Mouse (Mus musculus) brain, embryonic 14.5 days (tissue): ENCODE results near the gene Adgrd1.

Experiments used
- CTCF ChIP-seq: fragments of 200-500 bp; IDR thresholded peaks from 2 replicates; pipeline ENCODE4 v1.5.1; 2012; ENCODE audit warnings: inconsistent platforms, mild to moderate bottlenecking, moderate library complexity, borderline replicate concordance; ENCODE audit not compliant: insufficient read depth, insufficient read length; ENCODE audit errors: extremely low read depth
- POLR2A ChIP-seq: fragments of 200-500 bp; IDR thresholded peaks from 2 replicates; pipeline ENCODE4 v1.6.1; 2012; ENCODE audit warnings: mild to moderate bottlenecking, inconsistent platforms, borderline replicate concordance; ENCODE audit not compliant: poor library complexity, insufficient read depth, insufficient read length, severe bottlenecking; ENCODE audit errors: extremely low read depth

DNA sequence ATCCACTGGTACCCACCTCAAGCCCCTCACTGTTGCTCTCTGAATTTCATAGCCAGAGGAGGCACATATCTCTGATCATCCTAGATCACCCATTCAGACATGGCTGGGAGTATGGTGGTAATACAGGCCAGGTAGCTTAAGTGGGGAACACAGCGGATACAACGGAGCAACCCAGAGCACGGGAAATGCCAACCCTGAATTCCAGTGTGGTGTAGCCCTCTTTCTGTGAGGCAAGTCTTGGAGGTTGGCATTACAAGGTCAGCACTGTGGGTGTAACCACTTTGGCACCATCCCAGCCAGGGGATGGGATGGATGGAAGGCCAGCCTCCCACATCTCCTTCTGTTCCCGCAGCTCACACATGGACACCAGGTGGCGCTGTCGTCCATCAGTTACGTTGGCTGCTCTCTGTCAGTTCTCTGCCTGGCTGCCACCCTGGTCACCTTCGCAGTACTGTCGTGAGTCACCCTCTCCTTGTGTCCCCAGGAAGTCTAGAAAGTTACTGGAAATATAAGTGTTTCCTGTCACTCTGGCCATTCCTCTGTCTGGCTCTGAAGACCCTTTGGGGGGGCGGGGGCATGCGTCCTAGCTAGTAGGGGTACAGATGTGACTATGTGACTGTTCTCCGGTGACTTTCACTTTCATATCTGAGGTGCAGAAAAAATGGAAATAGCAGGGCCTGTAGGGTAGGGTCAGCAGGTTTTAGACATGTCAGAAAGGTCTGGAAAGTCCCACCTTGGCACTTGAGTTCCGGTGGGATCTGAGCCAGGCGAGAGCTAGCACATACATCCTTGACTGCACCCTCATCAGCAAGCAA lies 81.4 kb downstream of the Adgrd1 start:
- TF ChIP-seq CTCF (peak; percentile 100), POLR2A (no peak)
